Mouse (Mus musculus): ENCODE measurements around the gene Ppig.

The Ppig gene

DNA sequence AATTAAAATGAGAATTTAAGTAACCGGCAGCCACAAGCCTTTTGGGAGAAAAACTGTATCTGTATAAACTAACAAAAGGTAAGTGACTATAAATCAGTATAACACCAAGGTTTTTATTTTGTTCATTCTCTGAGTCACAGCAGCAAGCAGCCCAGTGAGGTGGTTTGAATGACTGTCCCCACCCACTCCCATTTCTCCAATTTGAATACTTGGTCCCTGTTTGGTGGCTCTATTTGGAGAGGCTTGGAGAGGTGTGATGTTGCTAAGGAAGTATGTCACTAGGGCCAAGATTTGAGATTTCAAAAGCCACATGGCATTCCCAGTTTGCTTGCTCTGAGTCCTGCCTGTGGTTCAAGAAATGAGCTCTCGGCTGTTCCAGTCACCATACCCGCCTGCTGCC is 32.1 kb upstream of the Ppig start:
- TF ChIP-seq NANOG (IDR thresholded peaks at IDR 0.05; ENCODE audit: borderline replicate concordance, low read length) (no peak), POU5F1 (IDR thresholded peaks at IDR 0.05; ENCODE audit: borderline replicate concordance, low read length) (no peak), CTCF (conservative IDR thresholded peaks at IDR 0.05; ENCODE audit: low read length) (no peak)
- Histone ChIP-seq H3K9me3 (ENCODE audit: low read length) (peaks cover 4% of the 10 kb centered on the region), H3K4me3 (replicated peaks; ENCODE audit: low read length) (no peak overlapping the region), H3K36me3 (ENCODE audit: insufficient read depth, low read length) (peaks cover 65% of the 10 kb centered on the region), H3K27me3 (ENCODE audit: insufficient read depth, low read length) (no peaks in the 10 kb centered on the region), H3K4me1 (replicated peaks; ENCODE audit: low read depth, low read length) (no peaks in the 10 kb centered on the region)

DNA sequence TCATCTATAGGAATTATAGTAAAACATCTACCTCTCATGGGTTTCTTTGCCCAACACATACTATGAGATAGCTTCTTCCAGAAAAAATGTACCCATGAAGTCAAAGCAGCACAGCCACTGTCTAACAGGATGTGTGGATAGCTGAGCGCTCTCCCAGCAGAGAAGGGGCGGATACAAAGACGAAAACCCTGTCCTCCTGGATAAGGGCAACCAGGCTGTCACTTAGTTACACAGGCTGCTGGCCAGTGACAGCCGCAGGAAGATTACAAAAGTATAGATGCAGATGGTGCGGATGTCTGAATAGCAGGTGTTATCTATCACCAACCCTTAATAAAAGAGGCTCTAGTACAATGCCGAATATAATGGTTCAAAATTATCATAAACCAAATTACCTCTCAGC is 31.5 kb upstream of the Ppig start:
- no peak for TF ChIP-seq POU5F1 (IDR thresholded peaks at IDR 0.05; ENCODE audit: borderline replicate concordance, low read length)
- Histone ChIP-seq H3K4me1 (replicated peaks; ENCODE audit: low read depth, low read length) (no peaks in the 10 kb centered on the region), H3K9me3 (ENCODE audit: low read length) (no peaks in the 10 kb centered on the region), H3K36me3 (ENCODE audit: insufficient read depth, low read length) (peaks cover 65% of the 10 kb centered on the region), H3K27me3 (ENCODE audit: insufficient read depth, low read length) (no peaks in the 10 kb centered on the region), H3K4me3 (replicated peaks; ENCODE audit: low read length) (no peak overlapping the region)

DNA sequence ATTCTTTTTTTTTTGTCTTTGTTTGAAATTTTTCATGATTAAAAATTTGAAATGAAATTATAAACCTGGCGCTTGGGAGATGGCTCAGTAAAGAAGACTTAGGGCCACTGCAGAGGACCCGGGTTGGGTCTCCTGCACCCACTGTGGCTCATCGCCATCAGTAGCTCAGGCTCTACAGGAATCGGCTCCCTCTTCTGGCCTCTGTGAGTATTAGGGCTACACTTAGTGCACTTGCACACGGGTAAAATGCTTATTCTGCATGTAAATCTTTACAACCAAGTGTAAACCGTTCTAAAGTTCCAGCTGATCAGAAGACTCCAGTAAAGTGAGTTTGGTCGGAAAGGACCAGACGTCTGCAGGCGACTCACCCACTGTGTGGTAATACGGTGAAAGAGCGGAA is 28.8 kb upstream of the Ppig start:
- no peak for TF ChIP-seq POU5F1 (IDR thresholded peaks at IDR 0.05; ENCODE audit: borderline replicate concordance, low read length)
- TF ChIP-seq CTCF (conservative IDR thresholded peaks at IDR 0.05; ENCODE audit: low read length): peak; percentile 44
- Histone ChIP-seq H3K27me3 (ENCODE audit: insufficient read depth, low read length) (no peaks in the 10 kb centered on the region), H3K36me3 (ENCODE audit: insufficient read depth, low read length) (peaks cover 63% of the 10 kb centered on the region), H3K9me3 (ENCODE audit: low read length) (no peaks in the 10 kb centered on the region), H3K4me1 (replicated peaks; ENCODE audit: low read depth, low read length) (no peaks in the 10 kb centered on the region), H3K4me3 (replicated peaks; ENCODE audit: low read length) (no peak overlapping the region)

DNA sequence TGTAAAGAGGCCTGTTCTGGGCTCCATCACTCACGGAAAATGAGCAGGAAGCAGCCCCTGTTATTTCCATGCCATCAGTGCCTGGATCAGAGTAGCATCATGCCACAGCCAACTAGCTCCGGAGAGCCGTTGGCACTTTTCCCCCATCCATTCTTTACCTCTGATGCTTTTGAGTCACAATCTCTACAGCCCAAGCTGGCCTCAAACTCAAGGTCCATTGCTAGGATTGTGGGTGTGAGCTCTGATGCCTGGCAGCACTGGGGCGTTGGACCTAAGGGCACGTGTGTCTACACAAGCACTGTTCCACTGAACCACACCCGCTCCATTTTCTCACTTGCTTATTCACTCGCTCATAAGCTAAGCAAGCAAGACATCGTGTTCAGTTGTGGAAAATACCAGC is 21.9 kb upstream of the Ppig start:
- Histone ChIP-seq H3K4me1 (replicated peaks; ENCODE audit: low read depth, low read length) (no peaks in the 10 kb centered on the region), H3K9me3 (ENCODE audit: low read length) (no peaks in the 10 kb centered on the region), H3K27me3 (ENCODE audit: insufficient read depth, low read length) (no peaks in the 10 kb centered on the region), H3K36me3 (ENCODE audit: insufficient read depth, low read length) (peaks cover 63% of the 10 kb centered on the region), H3K4me3 (replicated peaks; ENCODE audit: low read length) (no peak overlapping the region)
- TF ChIP-seq POU5F1 (IDR thresholded peaks at IDR 0.05; ENCODE audit: borderline replicate concordance, low read length): no peak
- no peak for TF ChIP-seq NANOG (IDR thresholded peaks at IDR 0.05; ENCODE audit: borderline replicate concordance, low read length)
- TF ChIP-seq CTCF (conservative IDR thresholded peaks at IDR 0.05; ENCODE audit: low read length): no peak

DNA sequence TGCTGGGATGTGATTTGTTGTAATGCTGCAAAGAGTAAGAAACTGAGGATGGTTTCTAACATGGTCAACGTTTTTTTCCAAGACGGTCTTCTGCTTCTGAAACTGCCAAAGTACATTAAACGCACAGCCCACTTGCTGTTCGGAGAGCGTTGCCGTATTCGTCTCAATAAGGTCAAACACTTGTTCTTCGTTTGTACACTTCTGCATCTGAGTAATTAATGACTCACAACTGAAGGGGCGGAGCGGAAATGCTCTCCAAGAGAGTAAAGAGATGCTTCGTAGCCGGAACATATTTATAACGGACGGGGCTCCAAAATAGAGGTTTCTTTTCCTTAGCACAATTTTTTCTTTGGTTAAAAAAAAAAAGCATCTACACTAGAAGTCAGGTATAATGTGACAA is 10.2 kb upstream of the Ppig start:
- Histone ChIP-seq H3K4me1 (replicated peaks; ENCODE audit: low read depth, low read length) (peaks cover 37% of the 10 kb centered on the region), H3K27me3 (ENCODE audit: insufficient read depth, low read length) (no peaks in the 10 kb centered on the region), H3K36me3 (ENCODE audit: insufficient read depth, low read length) (peaks cover 28% of the 10 kb centered on the region), H3K9me3 (ENCODE audit: low read length) (no peaks in the 10 kb centered on the region), H3K4me3 (replicated peaks; ENCODE audit: low read length) (peak overlapping the region; percentile 98)
- TF ChIP-seq NANOG (IDR thresholded peaks at IDR 0.05; ENCODE audit: borderline replicate concordance, low read length) (no peak), POU5F1 (IDR thresholded peaks at IDR 0.05; ENCODE audit: borderline replicate concordance, low read length) (no peak), CTCF (conservative IDR thresholded peaks at IDR 0.05; ENCODE audit: low read length) (no peak)

DNA sequence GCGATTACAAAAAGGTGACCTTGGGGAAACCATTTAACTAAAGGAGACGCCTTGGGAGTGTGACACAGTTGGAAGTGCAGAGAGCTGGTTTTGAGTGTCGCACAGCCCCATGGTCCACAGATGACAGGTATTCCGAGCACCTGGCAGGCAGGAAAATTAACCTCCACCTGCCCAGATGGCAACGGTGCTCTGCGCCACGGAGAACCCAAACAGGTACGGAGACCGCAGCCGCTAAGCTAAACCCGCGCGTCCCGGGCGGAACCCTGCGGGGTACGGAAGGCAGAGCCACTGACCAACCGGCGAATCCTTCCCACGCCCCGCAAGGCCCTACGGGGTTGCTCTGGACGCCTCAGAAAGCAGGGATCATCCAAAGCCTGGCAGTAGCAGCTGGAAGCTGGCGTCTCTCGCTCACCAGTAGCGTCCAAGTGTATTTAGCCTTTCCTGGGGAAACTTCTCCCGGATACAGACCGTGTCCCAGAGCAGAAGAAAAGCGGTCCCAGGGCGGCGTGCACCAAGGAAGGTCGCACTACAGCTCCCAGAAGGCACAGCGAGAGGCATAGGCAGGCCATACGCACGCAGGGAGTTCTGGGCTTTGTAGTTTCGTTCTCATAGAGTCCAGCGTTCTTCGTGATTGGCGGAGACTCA is 9.2 kb upstream of the Ppig start, which contains the start of gene Fastkd1:
Gene Fastkd1 (minus strand): TSS at position 536 of the 645 bp plus-strand sequence.
- H3K27me3 ChIP-seq (ENCODE audit: insufficient read depth, low read length): no peaks in the 10 kb centered on the region
- TF ChIP-seq NANOG (IDR thresholded peaks at IDR 0.05; ENCODE audit: borderline replicate concordance, low read length) (no peak), CTCF (conservative IDR thresholded peaks at IDR 0.05; ENCODE audit: low read length) (no peak), POU5F1 (IDR thresholded peaks at IDR 0.05; ENCODE audit: borderline replicate concordance, low read length) (no peak)
- no peaks in the 10 kb centered on the region for H3K9me3 ChIP-seq (ENCODE audit: low read length)
- H3K36me3 ChIP-seq (ENCODE audit: insufficient read depth, low read length): peaks cover 19% of the 10 kb centered on the region
- peaks cover 37% of the 10 kb centered on the region for H3K4me1 ChIP-seq (replicated peaks; ENCODE audit: low read depth, low read length)
- H3K4me3 ChIP-seq (replicated peaks; ENCODE audit: low read length): peak within 1 kb of the TSS; percentile 98

DNA sequence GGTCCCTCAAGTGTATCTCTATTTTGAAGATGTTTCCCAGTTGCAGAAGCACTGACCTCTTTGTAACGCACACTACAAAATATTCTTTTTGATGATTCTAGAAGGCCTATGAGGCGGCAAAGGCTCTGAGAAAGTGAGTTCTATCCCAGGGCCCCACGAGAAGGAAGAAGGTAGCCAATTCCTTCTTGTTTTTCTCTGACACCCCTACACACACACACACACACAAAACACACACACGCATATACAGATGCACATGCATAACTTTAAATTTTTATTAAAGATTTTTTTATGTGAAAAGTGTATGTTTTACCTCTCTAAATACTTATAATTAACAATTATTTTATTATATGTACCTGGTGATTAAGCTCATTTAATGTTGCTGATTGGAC is 8.7 kb upstream of the Ppig start:
- H3K4me3 ChIP-seq (replicated peaks; ENCODE audit: low read length): peak overlapping the region; percentile 98
- H3K4me1 ChIP-seq (replicated peaks; ENCODE audit: low read depth, low read length): peaks cover 37% of the 10 kb centered on the region
- TF ChIP-seq CTCF (conservative IDR thresholded peaks at IDR 0.05; ENCODE audit: low read length) (no peak), POU5F1 (IDR thresholded peaks at IDR 0.05; ENCODE audit: borderline replicate concordance, low read length) (no peak), NANOG (IDR thresholded peaks at IDR 0.05; ENCODE audit: borderline replicate concordance, low read length) (no peak)
- H3K36me3 ChIP-seq (ENCODE audit: insufficient read depth, low read length): peaks cover 15% of the 10 kb centered on the region
- no peaks in the 10 kb centered on the region for H3K9me3 ChIP-seq (ENCODE audit: low read length)
- no peaks in the 10 kb centered on the region for H3K27me3 ChIP-seq (ENCODE audit: insufficient read depth, low read length)

DNA sequence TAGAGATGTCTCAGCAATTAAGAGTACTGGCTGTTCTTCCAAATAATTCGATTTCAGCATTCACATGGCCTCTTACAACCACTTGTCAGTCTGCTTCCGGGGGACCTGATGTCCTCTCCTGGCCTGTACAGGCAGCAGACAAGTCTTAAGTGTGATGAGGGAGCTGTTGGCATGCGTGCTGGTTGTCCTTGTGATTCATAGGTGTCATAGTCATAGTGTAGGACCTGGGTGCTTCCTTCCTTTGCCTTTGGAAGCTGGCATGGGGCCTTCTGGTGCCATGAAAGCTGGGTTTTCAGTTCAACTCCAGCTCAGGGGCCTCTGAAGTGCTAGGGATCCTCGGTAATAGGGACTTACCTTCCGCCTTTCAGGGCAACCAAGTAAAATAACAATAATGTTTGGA is 8.2 kb upstream of the Ppig start:
- Histone ChIP-seq H3K9me3 (ENCODE audit: low read length) (no peaks in the 10 kb centered on the region), H3K4me1 (replicated peaks; ENCODE audit: low read depth, low read length) (peaks cover 40% of the 10 kb centered on the region), H3K27me3 (ENCODE audit: insufficient read depth, low read length) (no peaks in the 10 kb centered on the region), H3K4me3 (replicated peaks; ENCODE audit: low read length) (no peak overlapping the region), H3K36me3 (ENCODE audit: insufficient read depth, low read length) (peaks cover 12% of the 10 kb centered on the region)
- TF ChIP-seq CTCF (conservative IDR thresholded peaks at IDR 0.05; ENCODE audit: low read length): no peak
- TF ChIP-seq NANOG (IDR thresholded peaks at IDR 0.05; ENCODE audit: borderline replicate concordance, low read length): no peak
- TF ChIP-seq POU5F1 (IDR thresholded peaks at IDR 0.05; ENCODE audit: borderline replicate concordance, low read length): no peak

DNA sequence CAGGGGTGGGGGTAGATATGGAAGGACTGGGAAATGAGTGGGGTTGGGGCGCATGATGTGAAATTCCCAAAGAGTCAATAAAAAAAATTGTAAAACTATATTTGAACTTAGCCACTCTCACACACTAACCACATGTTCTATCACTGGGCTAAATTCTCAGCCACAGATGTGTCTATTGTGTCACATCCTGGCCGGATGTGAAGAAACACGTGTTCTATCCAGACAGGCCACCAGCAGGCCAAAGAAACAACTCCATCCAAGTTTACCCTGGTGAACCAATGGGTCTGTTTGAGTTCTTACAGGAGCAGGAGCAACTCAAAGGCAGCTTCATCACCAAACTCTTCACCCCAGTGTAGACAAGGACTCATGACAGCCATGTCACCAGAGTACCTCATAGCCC is 5.9 kb upstream of the Ppig start:
- no peak overlapping the region for H3K4me3 ChIP-seq (replicated peaks; ENCODE audit: low read length)
- H3K27me3 ChIP-seq (ENCODE audit: insufficient read depth, low read length): no peaks in the 10 kb centered on the region
- TF ChIP-seq NANOG (IDR thresholded peaks at IDR 0.05; ENCODE audit: borderline replicate concordance, low read length) (no peak), POU5F1 (IDR thresholded peaks at IDR 0.05; ENCODE audit: borderline replicate concordance, low read length) (no peak), CTCF (conservative IDR thresholded peaks at IDR 0.05; ENCODE audit: low read length) (no peak)
- peaks cover 21% of the 10 kb centered on the region for H3K4me1 ChIP-seq (replicated peaks; ENCODE audit: low read depth, low read length)
- H3K9me3 ChIP-seq (ENCODE audit: low read length): no peaks in the 10 kb centered on the region
- H3K36me3 ChIP-seq (ENCODE audit: insufficient read depth, low read length): no peaks in the 10 kb centered on the region

All from E14TG2a.4 (cell line).